Mouse (Mus musculus) limb, embryonic 13.5 days (tissue): Measurements from ENCODE around the gene Lin28b. TPM values are rescaled to one million over a fixed set of nuclear protein-coding genes. Genes with fewer than 3 reads are reported as not detected.

Source experiments
- ATAC-seq: fragments of 200-750 bp; cut with Nextera tagmentation; 2 replicates; pipeline ENCODE4 v1.8.0; 2017; ENCODE audit warnings: low read depth, moderate number of reproducible peaks, moderate TSS enrichment; ENCODE audit not compliant: low FRiP score
- H3K27ac ChIP-seq: fragments of 300-500 bp; sonication (generic); 2 replicates; pipeline ENCODE4 v1.5.1; 2015; ENCODE audit warnings: inconsistent platforms, mild to moderate bottlenecking, moderate library complexity
- H3K27me3 ChIP-seq: fragments of 300-500 bp; sonication (generic); 2 replicates; pipeline ENCODE4 v1.6.1; 2015; ENCODE audit warnings: mild to moderate bottlenecking, inconsistent platforms
- H3K36me3 ChIP-seq: fragments of 300-500 bp; sonication (generic); 2 replicates; pipeline ENCODE4 v1.6.1; 2015; ENCODE audit warnings: inconsistent platforms, mild to moderate bottlenecking, moderate library complexity
- H3K4me1 ChIP-seq: fragments of 300-500 bp; sonication (generic); 2 replicates; pipeline ENCODE4 v1.6.1; 2015; ENCODE audit warnings: inconsistent platforms
- H3K4me2 ChIP-seq: fragments of 300-500 bp; sonication (generic); replicated peaks from 2 replicates; pipeline ENCODE4 v1.6.1; 2015; ENCODE audit warnings: inconsistent platforms, mild to moderate bottlenecking, moderate library complexity
- H3K4me3 ChIP-seq: fragments of 300-500 bp; sonication (generic); 2 replicates; pipeline ENCODE4 v1.5.1; 2015; ENCODE audit warnings: moderate library complexity, mild to moderate bottlenecking, inconsistent platforms
- H3K9ac ChIP-seq: fragments of 300-500 bp; sonication (generic); 2 replicates; pipeline ENCODE4 v1.6.1; 2015; ENCODE audit warnings: mild to moderate bottlenecking, inconsistent platforms
- H3K9me3 ChIP-seq: fragments of 300-500 bp; sonication (generic); 2 replicates; pipeline ENCODE4 v1.6.1; 2016; ENCODE audit warnings: inconsistent platforms
- WGBS: fragments of 180-500 bp; shearing (Covaris S2); methylation state at CpG from one replicate; pipeline ENCODE4 v1.1.7; 2015; 5-methylcytosine and 5-hydroxymethylcytosine counted together
- polyA plus RNA-seq: library from polyadenylated mRNA; unstranded; fragments of >200 nt; fragmentation: Nextera tagmentation; extraction: Ambion mirVana; gene quantifications from 2 replicates; pipeline ENCODE4 v1.2.1, GENCODE M21; 2015

Gene Lin28b
- polyA plus RNA-seq = 3.7 and 5.5 TPM in 2 replicates

DNA sequence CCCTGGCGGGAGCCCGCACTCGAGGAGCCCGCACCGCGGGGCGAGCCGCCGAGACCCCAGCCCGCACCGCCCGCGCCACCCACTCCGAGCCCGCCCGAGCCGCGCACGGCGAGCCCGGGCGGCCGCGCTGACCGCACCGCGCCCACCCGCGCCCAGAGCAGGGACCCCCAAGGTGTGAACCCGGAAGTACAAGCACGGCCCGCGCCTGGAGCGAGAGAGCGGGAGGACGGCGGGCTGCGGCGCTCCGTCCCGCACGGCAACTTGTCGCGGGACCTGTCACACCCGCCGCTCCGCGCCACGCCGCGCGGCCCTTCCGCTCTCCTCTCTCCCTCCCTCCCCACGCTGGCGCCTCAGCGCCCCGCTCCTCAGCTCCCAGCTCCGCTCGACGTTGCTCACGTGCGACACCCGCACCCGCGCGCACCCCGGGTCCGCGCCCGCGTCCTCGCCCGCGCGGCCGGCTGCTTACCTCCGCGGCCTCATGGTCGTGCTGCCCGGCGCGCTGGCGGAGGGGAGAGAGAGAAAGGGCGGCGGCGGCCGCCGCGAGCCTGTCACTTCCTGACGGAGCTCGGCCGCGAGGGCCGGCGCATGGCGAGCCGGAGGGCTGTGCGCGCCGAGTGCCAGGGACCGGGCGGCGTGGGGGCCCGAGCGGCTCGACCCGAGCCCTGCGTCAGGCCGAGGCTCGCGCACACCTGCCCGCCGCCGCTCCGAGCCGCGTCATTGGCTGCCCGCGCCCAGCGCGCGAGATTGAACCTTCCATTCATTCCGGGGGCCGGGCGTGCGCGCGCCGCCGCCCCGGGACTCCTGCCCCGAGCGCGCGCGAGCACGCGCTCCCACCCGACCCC lies at the start of gene Lin28b:
Lin28b (minus strand) TSS at position 635 of the 842 bp plus-strand sequence.
- WGBS = under 1% methylated on average over 118 of the region's 139 CpGs
- Histone ChIP-seq H3K9ac (peak within 1 kb of the TSS; percentile 59), H3K27ac (no peak within 1 kb of the TSS)

DNA sequence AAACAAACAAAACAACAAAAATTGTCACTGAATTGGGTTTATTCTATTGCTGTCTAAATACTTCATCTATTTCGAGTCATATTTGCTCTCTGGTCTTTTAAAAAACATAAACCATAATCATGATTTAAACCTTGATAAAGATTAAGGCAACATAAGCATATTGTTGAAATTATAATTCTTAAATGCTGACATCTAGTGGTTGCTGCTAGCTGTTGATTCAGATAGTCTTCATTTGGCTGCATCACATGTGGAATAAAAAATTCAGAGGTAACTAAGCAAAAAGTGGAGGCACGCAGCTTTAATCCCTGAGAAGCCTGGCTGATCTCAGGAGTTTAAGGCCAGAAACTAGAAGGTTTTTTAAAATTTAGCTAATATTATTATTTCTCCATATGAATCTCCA lies 25.6 kb upstream of the Lin28b start:
- no peaks in the 10 kb centered on the region for H3K27me3 ChIP-seq
- ATAC-seq = no peak
- H3K9me3 ChIP-seq = no peaks in the 10 kb centered on the region
- no peak overlapping the region for H3K9ac ChIP-seq
- H3K27ac ChIP-seq = no peak overlapping the region
- no peak overlapping the region for H3K4me3 ChIP-seq
- no peaks in the 10 kb centered on the region for H3K36me3 ChIP-seq
- WGBS = 54% methylated on average over 2 of the region's 2 CpGs
- H3K4me1 ChIP-seq = no peaks in the 10 kb centered on the region
- H3K4me2 ChIP-seq = no peak overlapping the region

More for the DNA sequence above, at the start of gene Lin28b:
- H3K4me1 ChIP-seq = peaks cover 4% of the 10 kb centered on the region; the same call in 1 of the 2 replicates
- no peaks in the 10 kb centered on the region for H3K36me3 ChIP-seq
- peaks cover 34% of the 10 kb centered on the region for H3K27me3 ChIP-seq
- peak within 1 kb of the TSS; percentile 98 for H3K4me2 ChIP-seq
- H3K9me3 ChIP-seq = no peaks in the 10 kb centered on the region
- ATAC-seq = peak; percentile 87
- H3K4me3 ChIP-seq = peak within 1 kb of the TSS; percentile 70

DNA sequence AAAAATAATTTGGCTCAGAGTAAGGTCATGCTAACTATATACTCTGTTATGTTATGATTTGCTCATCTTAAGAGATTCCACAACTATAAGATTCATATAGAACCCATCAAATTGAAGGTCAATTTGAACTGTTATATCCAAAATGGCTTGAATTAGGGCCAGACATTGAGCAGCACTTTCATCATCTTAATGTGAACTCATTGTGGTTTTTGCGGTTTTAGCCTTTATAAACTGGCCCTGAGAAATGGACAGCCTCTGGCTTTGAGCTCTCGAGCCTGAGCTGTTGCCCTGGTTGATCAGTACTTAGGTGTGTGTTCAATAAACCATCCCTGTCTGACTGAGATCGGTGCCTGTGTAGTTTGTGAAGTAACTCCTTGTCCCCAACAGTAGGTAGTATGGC lies 24.5 kb upstream of the Lin28b start:
- H3K4me1 ChIP-seq = no peaks in the 10 kb centered on the region
- H3K9ac ChIP-seq = no peak overlapping the region
- no peak overlapping the region for H3K4me2 ChIP-seq
- no peak for ATAC-seq
- H3K27me3 ChIP-seq = no peaks in the 10 kb centered on the region
- no peak overlapping the region for H3K27ac ChIP-seq
- no peak overlapping the region for H3K4me3 ChIP-seq
- 79% methylated on average over 3 of the region's 3 CpGs for WGBS
- no peaks in the 10 kb centered on the region for H3K36me3 ChIP-seq
- no peaks in the 10 kb centered on the region for H3K9me3 ChIP-seq

DNA sequence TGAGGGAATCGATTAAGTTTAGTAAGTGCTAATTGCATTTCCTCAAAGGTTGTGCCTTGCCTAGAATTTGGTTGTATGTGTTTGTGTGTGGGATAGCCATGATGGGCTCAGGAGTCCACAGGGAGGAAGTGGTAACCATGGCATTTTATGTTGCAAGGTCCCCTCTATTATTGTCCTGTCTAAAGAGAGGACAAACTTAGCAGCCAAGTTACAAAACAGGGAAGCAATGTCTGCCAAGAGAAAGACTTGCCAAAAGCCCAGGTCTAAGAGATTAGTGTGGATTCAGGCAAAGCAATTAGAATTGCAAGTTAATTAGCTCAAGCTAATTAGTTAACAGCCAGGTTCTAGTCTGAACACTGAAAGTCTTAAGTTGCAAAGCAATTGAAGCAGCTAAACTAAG lies 14.1 kb upstream of the Lin28b start:
- 80% methylated on average over 1 of the region's 1 CpGs for WGBS
- ATAC-seq = no peak

DNA sequence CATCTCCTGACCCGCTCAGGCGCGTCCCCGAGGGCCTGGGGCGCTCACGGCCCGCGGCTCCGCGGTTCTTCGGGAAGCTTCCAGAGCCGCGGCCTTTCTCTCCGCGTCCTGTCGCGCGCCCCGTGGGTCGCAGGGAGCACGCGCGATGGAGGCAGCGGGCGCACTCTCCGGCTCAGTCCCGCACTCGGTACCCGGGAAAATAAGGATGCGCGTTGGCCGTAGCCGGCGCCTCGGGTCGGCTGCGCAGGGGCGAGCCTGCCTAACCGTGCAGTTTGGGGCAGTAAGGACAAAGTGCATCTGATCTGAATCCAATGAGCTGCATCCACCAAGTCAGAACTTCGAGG lies 380 bp upstream of the Lin28b start:
- Histone ChIP-seq H3K27ac (no peak overlapping the region), H3K36me3 (no peaks in the 10 kb centered on the region), H3K27me3 (peaks cover 34% of the 10 kb centered on the region), H3K4me1 (peaks cover 4% of the 10 kb centered on the region; the same call in 1 of the 2 replicates), H3K4me2 (peak overlapping the region; percentile 98), H3K9me3 (no peaks in the 10 kb centered on the region), H3K9ac (peak overlapping the region; percentile 48), H3K4me3 (peak overlapping the region; percentile 70)
- WGBS = under 1% methylated on average over 39 of the region's 40 CpGs
- peak; percentile 55; the same call in 1 of the 2 replicates for ATAC-seq

More for the DNA sequence above, 14.1 kb upstream of the Lin28b start:
- H3K4me3 ChIP-seq = no peak overlapping the region
- H3K4me2 ChIP-seq = no peak overlapping the region
- no peak overlapping the region for H3K9ac ChIP-seq
- H3K4me1 ChIP-seq = no peaks in the 10 kb centered on the region
- H3K36me3 ChIP-seq = no peaks in the 10 kb centered on the region
- H3K9me3 ChIP-seq = no peaks in the 10 kb centered on the region
- no peak overlapping the region for H3K27ac ChIP-seq
- H3K27me3 ChIP-seq = no peaks in the 10 kb centered on the region

DNA sequence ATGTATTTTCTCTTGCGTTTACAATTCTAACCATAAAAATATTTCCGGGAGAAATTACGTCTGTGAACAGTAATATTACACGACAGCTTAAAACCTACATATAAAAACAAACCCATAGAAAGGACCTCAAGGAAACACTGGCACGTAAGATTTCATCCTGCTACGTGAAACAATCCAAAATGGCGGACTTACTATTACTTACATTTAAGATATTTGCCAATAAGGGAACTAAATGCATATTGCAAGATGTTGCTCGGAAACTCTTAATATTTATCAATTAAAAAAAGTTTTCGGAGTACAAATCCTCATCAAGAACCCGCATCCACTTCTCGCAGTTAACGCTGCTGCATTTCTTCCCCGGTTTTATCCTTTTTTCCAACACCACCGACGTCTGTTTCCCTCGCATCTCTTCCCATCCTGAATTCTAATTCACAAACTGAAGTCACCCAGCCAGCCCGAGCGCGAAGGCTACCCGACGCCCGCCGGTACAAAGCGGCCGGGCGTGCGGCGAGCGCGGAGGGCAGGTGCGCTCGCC lies 902 bp downstream of the Lin28b start:
- Histone ChIP-seq H3K4me1 (peaks cover 4% of the 10 kb centered on the region; the same call in 1 of the 2 replicates), H3K9me3 (no peaks in the 10 kb centered on the region), H3K4me3 (peak overlapping the region; percentile 70), H3K4me2 (peak overlapping the region; percentile 98), H3K9ac (0 out of 2 replicates have a peak overlapping the region, but pooled peaks have one; percentile 59), H3K27me3 (peaks cover 34% of the 10 kb centered on the region), H3K36me3 (no peaks in the 10 kb centered on the region), H3K27ac (no peak overlapping the region)
- under 1% methylated on average over 32 of the region's 32 CpGs for WGBS
- ATAC-seq = no peak

DNA sequence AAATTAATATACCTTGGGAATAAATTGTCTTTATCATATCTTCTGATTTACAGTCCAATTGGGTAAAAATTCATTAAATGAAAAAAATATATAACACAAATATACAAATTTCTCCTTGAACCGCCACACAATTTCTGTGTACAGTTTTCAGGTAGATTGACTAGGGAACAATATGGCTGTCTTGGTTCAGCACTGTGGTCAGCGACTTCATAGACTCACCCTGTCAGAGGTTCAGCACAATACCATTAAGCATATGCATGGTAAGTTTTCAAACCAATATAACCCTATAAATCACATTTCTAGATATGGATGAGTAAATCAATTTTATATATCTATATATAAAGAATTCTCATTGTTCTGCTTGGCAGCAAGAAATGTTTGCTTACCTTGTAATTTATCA lies 3.0 kb downstream of the Lin28b start:
- Histone ChIP-seq H3K9me3 (no peaks in the 10 kb centered on the region), H3K4me1 (peaks cover 4% of the 10 kb centered on the region; the same call in 1 of the 2 replicates), H3K27ac (no peak overlapping the region), H3K4me3 (no peak overlapping the region), H3K27me3 (peaks cover 27% of the 10 kb centered on the region), H3K36me3 (no peaks in the 10 kb centered on the region), H3K9ac (no peak overlapping the region), H3K4me2 (no peak overlapping the region)
- no peak for ATAC-seq
- 52% methylated on average over 2 of the region's 2 CpGs for WGBS

DNA sequence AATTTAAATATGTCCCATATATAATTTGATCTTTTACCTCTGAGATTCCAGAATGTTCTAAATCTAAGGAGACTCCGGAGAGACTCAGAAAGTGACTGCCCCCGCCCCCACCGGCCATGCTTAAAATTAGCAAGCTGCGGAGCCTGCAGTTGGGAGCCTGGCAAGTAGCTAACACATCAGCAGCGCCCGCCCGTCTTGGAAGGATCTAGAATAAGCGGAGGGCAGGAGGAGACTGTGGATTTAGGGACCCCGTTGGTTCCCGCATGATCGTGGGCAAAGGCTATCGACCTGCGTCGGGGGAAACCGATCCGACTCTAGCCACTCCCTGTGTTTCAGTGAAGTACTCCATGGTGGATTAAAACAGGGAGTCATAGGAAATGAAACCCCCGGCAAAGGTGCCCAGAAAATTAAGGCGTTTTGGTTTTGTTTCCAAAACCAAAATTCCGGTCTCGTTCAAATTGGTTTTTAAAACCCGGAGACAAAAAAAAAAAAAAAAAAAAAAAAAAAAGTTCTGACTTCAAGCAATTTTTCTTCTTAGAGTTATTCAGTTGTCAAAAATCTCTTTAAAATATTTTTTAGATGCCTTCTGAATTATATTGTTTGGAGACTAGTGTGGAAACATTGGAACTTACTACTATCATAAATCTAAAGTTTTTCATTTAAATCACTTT lies 12.4 kb downstream of the Lin28b start:
- ATAC-seq = no peak
- Histone ChIP-seq H3K9me3 (no peaks in the 10 kb centered on the region), H3K4me2 (peak overlapping the region; percentile 69), H3K4me3 (peak overlapping the region; percentile 40), H3K27ac (no peak overlapping the region), H3K4me1 (peaks cover 21% of the 10 kb centered on the region), H3K9ac (peak overlapping the region; percentile 43; the same call in 1 of the 2 replicates), H3K36me3 (no peaks in the 10 kb centered on the region), H3K27me3 (peaks cover 19% of the 10 kb centered on the region)
- 1% methylated on average over 21 of the region's 21 CpGs for WGBS

DNA sequence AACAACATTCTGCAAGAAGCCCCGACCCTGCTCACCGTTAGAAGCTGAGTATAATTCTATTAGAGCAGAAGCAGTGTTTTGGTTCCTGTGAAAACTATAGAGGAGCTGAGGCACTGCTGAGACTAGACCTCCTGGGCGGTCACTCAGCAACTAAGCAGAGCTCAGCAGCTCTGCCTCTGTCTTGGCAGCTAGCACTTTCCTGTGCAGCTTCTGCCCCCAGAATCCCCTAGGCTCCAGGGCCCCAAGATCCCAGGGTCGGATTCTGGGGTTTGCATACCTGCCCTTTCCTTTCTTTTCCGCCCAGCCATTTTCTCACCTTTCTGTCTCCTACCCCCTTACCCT lies 13.1 kb downstream of the Lin28b start:
- peak overlapping the region; percentile 69 for H3K4me2 ChIP-seq
- H3K9ac ChIP-seq = no peak overlapping the region
- H3K27ac ChIP-seq = no peak overlapping the region
- H3K4me1 ChIP-seq = peaks cover 26% of the 10 kb centered on the region
- H3K9me3 ChIP-seq = no peaks in the 10 kb centered on the region
- peaks cover 19% of the 10 kb centered on the region for H3K27me3 ChIP-seq
- H3K4me3 ChIP-seq = peak overlapping the region; percentile 40; the same call in 1 of the 2 replicates
- H3K36me3 ChIP-seq = no peaks in the 10 kb centered on the region
- 2% methylated on average over 5 of the region's 5 CpGs for WGBS
- ATAC-seq = no peak

DNA sequence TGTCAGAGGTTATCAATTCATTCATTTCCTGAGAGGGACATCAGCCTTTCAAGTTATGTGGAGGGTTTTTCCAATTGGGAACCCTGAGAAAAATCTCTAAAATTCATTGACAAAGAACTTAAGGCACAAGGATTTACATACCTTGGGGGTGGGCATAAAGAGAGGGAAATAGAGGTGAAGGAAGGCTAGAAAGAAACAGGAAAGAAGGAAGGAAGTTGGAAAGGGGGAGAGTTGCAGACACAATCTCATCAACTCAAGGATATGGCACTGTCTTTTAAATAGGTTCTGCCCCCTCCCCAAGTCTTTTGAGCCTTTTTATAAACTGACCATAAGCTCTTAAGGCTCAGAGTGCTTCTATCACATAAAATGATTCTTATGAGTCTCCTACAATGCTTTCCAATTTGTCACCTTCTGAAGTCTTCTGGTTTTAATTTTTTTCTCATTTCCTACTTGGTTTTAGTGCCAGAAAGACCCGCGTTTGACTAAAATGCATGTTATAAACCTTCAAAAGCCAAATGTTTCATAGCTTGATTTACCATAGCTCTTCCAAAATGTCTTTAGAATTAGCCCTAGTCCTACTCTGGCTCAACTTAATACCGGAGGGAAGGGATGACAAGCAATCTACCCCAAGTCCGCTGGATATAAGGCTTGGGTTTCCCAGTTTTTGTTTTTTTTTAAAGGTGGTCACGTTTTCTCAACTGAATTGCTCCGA lies 13.6 kb downstream of the Lin28b start:
- ATAC-seq = no peak
- no peak overlapping the region for H3K27ac ChIP-seq
- H3K27me3 ChIP-seq = peaks cover 19% of the 10 kb centered on the region
- peak overlapping the region; percentile 69 for H3K4me2 ChIP-seq
- no peaks in the 10 kb centered on the region for H3K36me3 ChIP-seq
- no peak overlapping the region for H3K9ac ChIP-seq
- H3K4me1 ChIP-seq = peaks cover 30% of the 10 kb centered on the region
- no peaks in the 10 kb centered on the region for H3K9me3 ChIP-seq
- 4% methylated on average over 6 of the region's 6 CpGs for WGBS
- peak overlapping the region; percentile 40; the same call in 1 of the 2 replicates for H3K4me3 ChIP-seq

DNA sequence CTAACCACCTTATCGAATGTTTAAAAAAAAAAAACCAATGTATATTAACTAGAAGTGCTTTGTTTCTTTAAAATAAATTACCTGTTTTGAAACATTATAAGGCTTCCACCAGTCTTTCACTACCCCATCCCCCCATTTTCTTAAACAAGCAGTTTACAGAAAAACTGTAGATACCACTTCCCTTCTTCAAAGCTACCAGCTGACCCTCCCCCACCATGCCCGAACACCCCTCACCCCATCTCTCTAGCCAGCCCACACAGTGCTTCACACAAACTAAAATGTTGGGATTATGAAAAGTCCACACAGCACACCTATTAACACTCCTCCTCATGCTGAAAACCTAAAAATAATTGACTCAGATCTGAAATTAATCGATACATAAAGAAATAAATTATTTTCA lies 14.9 kb downstream of the Lin28b start:
- Histone ChIP-seq H3K4me1 (peaks cover 30% of the 10 kb centered on the region), H3K4me2 (no peak overlapping the region; the same call in 1 of the 2 replicates)
- WGBS = 11% methylated on average over 3 of the region's 3 CpGs

More for the DNA sequence above, 14.9 kb downstream of the Lin28b start:
- no peak overlapping the region for H3K9ac ChIP-seq
- no peak overlapping the region for H3K4me3 ChIP-seq
- no peak for ATAC-seq
- H3K9me3 ChIP-seq = no peaks in the 10 kb centered on the region
- H3K27me3 ChIP-seq = peaks cover 19% of the 10 kb centered on the region
- no peak overlapping the region for H3K27ac ChIP-seq
- no peaks in the 10 kb centered on the region for H3K36me3 ChIP-seq
